Mouse (Mus musculus) inflammation-experienced regulatory T-cells, adult 6 months (primary cell): ENCODE results near the gene Olfr1200. TPM values are rescaled to one million over a fixed set of nuclear protein-coding genes. Genes with fewer than 3 reads are reported as not detected.

Experiments
- ATAC-seq: one replicate; pipeline ENCODE4 v1.8.0; 2017
- polyA plus RNA-seq, 3 experiments: library from polyadenylated mRNA; unstranded; fragments of 100-300 nt; shearing (Covaris generic); gene quantifications; one replicate each; pipeline ENCODE4 v1.2.1; 2017

The Olfr1200 gene
- not detected for polyA plus RNA-seq

DNA sequence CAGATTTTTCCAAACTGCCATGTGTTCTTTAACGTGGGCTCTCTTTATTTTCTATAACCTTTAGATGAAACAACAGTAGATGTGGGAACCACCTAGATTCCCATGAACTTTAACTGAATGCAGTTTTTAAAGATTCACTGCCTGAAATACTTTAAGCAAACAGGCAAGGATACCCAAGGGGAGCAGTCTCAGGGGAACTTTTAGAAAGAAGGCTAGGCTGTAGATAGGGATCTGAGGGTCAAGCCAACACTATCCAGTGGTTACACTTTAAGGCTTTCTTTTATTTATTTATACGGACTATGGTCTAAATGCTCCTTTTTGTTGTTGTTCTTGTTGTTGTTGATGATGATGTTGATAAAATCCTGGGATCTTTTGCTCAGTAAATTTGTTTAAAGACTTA lies at the start of gene Olfr1200:
Gene Olfr1200 (minus strand): TSS at position 101 of the 400 bp plus-strand sequence.
- ATAC-seq = no peak

DNA sequence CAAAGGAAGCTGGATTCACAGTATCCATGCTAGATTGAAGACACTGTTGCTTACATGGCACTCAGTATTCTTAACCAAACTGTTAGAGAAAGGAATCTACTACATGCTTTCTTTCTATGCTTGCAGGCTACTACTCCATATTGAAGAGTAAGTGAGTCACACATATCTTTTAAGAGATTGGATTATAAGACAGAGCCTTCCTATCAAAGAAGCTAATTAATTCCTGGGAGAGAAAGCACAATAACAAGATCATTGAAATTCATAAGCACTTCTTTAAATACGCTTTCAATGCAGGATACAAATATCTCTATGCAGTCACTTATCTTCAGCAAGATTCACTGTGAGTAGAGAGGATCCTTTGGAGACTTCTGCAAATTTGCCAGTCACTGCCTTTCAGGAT lies 43.9 kb upstream of the Olfr1200 start, which contains the start of gene Olfr1202:
Gene Olfr1202 (plus strand): TSS at position 301 of the 400 bp plus-strand sequence.
- no peak for ATAC-seq

DNA sequence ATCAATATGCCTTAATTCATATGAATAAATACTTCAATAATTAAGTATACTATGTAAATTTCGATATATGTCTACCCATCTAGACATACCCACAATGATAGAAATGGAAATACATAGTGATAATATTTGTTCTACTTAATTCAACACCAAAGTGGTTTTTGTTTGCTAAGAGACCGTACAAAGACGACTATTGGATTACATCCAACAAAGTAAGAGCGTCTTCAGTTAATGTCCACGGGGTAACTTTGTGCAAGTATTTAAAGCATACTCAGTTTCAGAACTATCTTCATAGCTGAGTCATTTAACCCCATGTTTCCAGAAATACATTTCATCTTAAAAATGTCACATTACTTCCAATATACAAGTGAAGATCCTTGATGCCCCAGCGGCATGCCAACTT lies 22.4 kb upstream of the Olfr1200 start, which contains the start of gene Olfr1201:
Gene Olfr1201 (plus strand): TSS at position 301 of the 400 bp plus-strand sequence.
- no peak for ATAC-seq

DNA sequence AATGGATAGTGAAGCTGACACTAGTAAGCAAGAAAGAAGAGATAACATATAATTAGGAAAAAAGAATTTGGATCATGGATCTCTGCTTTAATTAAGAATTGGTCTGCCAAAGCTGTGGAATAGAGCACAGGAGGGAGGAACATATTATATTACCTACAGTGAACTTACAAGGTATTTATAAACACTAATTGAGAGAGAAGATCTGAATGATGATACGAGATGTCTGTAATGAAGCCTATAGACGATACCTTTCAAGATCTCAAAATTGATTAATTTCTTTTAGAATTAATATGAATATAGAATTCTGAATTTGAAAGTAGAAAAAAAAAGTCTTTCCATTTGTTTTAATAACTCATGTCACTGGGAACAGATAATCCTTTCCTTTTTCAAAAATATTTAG lies 9.9 kb downstream of the Olfr1200 start, which contains the start of gene Olfr1199:
Gene Olfr1199 (minus strand): TSS at position 101 of the 400 bp plus-strand sequence.
- ATAC-seq = no peak

DNA sequence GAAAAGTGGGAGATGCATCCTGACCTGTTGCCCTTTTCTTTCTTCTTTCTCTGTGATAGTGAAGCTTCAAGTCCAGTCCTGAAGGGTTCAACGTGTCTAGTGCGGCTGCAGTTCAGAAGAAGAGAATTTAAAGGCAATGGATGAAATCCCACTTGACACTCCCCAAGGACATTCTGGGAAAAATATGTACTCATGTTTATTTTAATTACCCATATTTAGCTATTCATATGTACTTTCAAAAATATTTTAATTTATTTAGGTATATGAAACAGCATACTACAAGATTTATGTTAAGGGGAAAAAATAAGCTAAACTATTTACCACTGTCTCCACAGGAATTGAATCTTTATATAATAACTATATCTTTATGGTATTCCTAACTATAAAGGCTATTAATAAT lies 19.0 kb downstream of the Olfr1200 start, which contains the start of gene Olfr1198:
Gene Olfr1198 (minus strand): TSS at position 101 of the 400 bp plus-strand sequence.
- ATAC-seq = no peak

DNA sequence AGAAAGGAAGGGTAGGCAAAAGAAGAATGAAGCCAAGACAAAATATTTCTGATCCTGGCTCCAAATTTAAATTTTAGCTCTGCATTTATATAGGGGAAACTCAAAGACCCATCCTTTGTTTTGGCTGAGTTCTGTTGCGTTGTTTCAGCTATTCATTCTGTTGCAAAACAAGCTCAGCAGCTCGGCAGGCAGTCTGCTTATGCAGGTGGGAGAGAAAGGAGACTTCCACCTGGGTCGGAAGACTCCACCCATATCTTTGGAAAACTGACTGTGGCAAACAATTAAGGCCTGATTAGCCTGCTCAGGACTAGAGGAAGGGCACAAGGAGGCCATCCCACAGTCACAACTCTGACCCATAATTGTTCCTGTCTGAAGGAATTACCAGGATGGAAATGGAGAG lies 26.9 kb downstream of the Olfr1200 start:
- ATAC-seq = no peak

DNA sequence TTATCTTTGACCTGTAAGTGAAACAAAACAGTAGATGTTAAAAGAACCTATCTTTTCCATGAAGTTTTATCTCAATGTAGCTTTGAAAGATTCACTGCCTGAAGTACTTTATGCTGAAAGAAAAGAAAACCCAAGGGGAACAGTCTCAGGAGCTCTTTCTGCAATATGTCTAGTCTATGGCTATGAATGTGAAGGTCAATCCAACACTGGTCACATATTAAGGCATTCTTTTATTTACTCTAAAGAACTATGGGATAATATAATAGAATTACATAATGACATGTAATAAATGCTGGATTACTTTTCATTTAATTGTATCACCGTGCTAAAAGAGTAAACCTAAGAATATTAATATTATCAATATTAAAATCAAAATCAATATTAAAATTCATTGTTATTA lies 38.0 kb downstream of the Olfr1200 start, which contains the start of gene Olfr1197:
Gene Olfr1197 (minus strand): TSS at position 101 of the 400 bp plus-strand sequence.
- ATAC-seq = no peak

Other genes starting within 250 kb of the Olfr1200 start
- not detected for gene Olfr1188, start 213.6 kb downstream of the Olfr1200 start, polyA plus RNA-seq
- not detected for gene Olfr1189, start 184.0 kb downstream of the Olfr1200 start, polyA plus RNA-seq
- gene Olfr1191-ps1, start 129.9 kb downstream of the Olfr1200 start, polyA plus RNA-seq = not detected
- under 1 TPM in 1 of 3 experiments, not detected in 2; 0.08 TPM for gene Olfr1192-ps1, start 122.0 kb downstream of the Olfr1200 start, polyA plus RNA-seq
- gene Olfr1193, start 94.9 kb downstream of the Olfr1200 start, polyA plus RNA-seq = not detected
- gene Olfr1195, start 81.3 kb downstream of the Olfr1200 start, polyA plus RNA-seq = under 1 TPM in 1 of 3 experiments, not detected in 2; 0.14 TPM
- gene Olfr1196, start 65.9 kb downstream of the Olfr1200 start, polyA plus RNA-seq = not detected
- not detected for gene Olfr1197, start 38.1 kb downstream of the Olfr1200 start, polyA plus RNA-seq
- not detected for gene Olfr1198, start 19.1 kb downstream of the Olfr1200 start, polyA plus RNA-seq
- not detected for gene Olfr1199, start 10.0 kb downstream of the Olfr1200 start, polyA plus RNA-seq
- not detected for gene Olfr1201, start 22.5 kb upstream of the Olfr1200 start, polyA plus RNA-seq
- gene Olfr1202, start 44.0 kb upstream of the Olfr1200 start, polyA plus RNA-seq = not detected
- gene Olfr1205, start 59.2 kb upstream of the Olfr1200 start, polyA plus RNA-seq = not detected
- gene Olfr1204, start 78.8 kb upstream of the Olfr1200 start, polyA plus RNA-seq = not detected
- gene Olfr1206, start 92.7 kb upstream of the Olfr1200 start, polyA plus RNA-seq = under 1 TPM in 1 of 3 experiments, not detected in 2; 0.62 TPM
- not detected for gene Olfr1208, start 131.8 kb upstream of the Olfr1200 start, polyA plus RNA-seq
- gene Olfr1209, start 144.7 kb upstream of the Olfr1200 start, polyA plus RNA-seq = not detected
- not detected for gene Olfr1211, start 167.6 kb upstream of the Olfr1200 start, polyA plus RNA-seq
- not detected for gene Olfr1212, start 183.5 kb upstream of the Olfr1200 start, polyA plus RNA-seq
- gene Gm13762, start 209.8 kb upstream of the Olfr1200 start, polyA plus RNA-seq = not detected
- gene Olfr1214, start 222.2 kb upstream of the Olfr1200 start, polyA plus RNA-seq = not detected
- gene Olfr1215, start 236.5 kb upstream of the Olfr1200 start, polyA plus RNA-seq = not detected
- gene Olfr1216, start 247.9 kb upstream of the Olfr1200 start, polyA plus RNA-seq = not detected